Mouse (Mus musculus) CH12.LX (cell line): Measurements from ENCODE around the gene Ddb2. TPM values are rescaled to one million over a fixed set of nuclear protein-coding genes. Genes with fewer than 3 reads are reported as not detected.

Source experiments
- DNase-seq: peaks from one replicate; pipeline ENCODE4 v3.0.0-alpha.2; 2013; ENCODE audit errors: extremely low read depth
- H3K27ac ChIP-seq: 2 replicates; pipeline ENCODE4 v1.5.1; 2012; ENCODE audit warnings: low read depth, mild to moderate bottlenecking, control low read depth, moderate library complexity; ENCODE audit not compliant: insufficient read depth
- H3K27me3 ChIP-seq: replicated peaks from 2 replicates; pipeline ENCODE3; 2012; ENCODE audit warnings: inconsistent platforms
- H3K36me3 ChIP-seq, 2 experiments: replicated peaks in 1 of 2; 2 replicates each; pipeline versions ENCODE3 to v1.6.1; 2012; ENCODE audit warnings: inconsistent platforms in 1 of 2, low read length in 1 of 2, mild to moderate bottlenecking in 1 of 2, mixed read lengths in 1 of 2, moderate library complexity in 1 of 2; ENCODE audit not compliant: control insufficient read depth in 1 of 2, insufficient read depth in 1 of 2
- H3K4me1 ChIP-seq, 2 experiments: 2 replicates each; pipeline ENCODE4 v1.6.1; 2012; ENCODE audit warnings: inconsistent platforms in 1 of 2, moderate library complexity in 1 of 2; ENCODE audit not compliant: insufficient read depth in 2 of 2, control insufficient read depth in 1 of 2
- H3K4me2 ChIP-seq: 2 replicates; pipeline ENCODE4 v1.6.1; 2012; ENCODE audit warnings: low read depth, mild to moderate bottlenecking, control low read depth; ENCODE audit not compliant: poor library complexity, insufficient read depth, severe bottlenecking
- H3K4me3 ChIP-seq, 3 experiments: fragments of 150-350 bp in 1 of 3; sonication (generic) in 1 of 3; replicated peaks in 1 of 3; 2 replicates each; pipeline versions ENCODE3 to v1.5.1; 2011 to 2012; ENCODE audit warnings: low read depth in 2 of 3, low read length in 2 of 3, mild to moderate bottlenecking in 2 of 3, moderate library complexity in 2 of 3, control low read depth in 1 of 3, improper control_type of control experiment in 1 of 3, inconsistent platforms in 1 of 3, mixed read lengths in 1 of 3; ENCODE audit not compliant: poor library complexity in 1 of 3
- H3K79me2 ChIP-seq: replicated peaks from 2 replicates; pipeline ENCODE4 v1.6.1; 2012; ENCODE audit warnings: mild to moderate bottlenecking, moderate library complexity; ENCODE audit not compliant: control insufficient read depth, poor library complexity, insufficient read depth, severe bottlenecking; ENCODE audit errors: extremely low read depth
- H3K9ac ChIP-seq: 2 replicates; pipeline ENCODE4 v1.6.1; 2012; ENCODE audit warnings: low read depth, mild to moderate bottlenecking, control low read depth, moderate library complexity; ENCODE audit not compliant: insufficient read depth
- H3K9me3 ChIP-seq: replicated peaks from 2 replicates; pipeline ENCODE3; 2012; ENCODE audit warnings: low read length, inconsistent platforms, mixed read lengths
- CHD1 ChIP-seq: IDR thresholded peaks from 2 replicates; pipeline ENCODE4 v1.6.1; 2012; ENCODE audit warnings: low read depth, low read length, improper control_type of control experiment, inconsistent platforms
- ELF1 ChIP-seq: IDR thresholded peaks from 2 replicates; pipeline ENCODE4 v1.6.1; 2014; ENCODE audit warnings: low read depth, mild to moderate bottlenecking, inconsistent platforms, low read length, improper control_type of control experiment
- EP300 ChIP-seq: IDR thresholded peaks from 2 replicates; pipeline ENCODE4 v1.6.1; 2011; ENCODE audit warnings: low read length, improper control_type of control experiment
- ETS1 ChIP-seq: conservative IDR thresholded peaks from 2 replicates; pipeline ENCODE4 v1.6.1; 2012; ENCODE audit warnings: low read depth, mild to moderate bottlenecking, inconsistent platforms, low read length, improper control_type of control experiment, moderate library complexity
- HCFC1 ChIP-seq: IDR thresholded peaks from 2 replicates; pipeline ENCODE4 v1.6.1; 2012; ENCODE audit warnings: low read depth, mild to moderate bottlenecking, inconsistent platforms, low read length, improper control_type of control experiment
- JUN ChIP-seq: IDR thresholded peaks from 2 replicates; pipeline ENCODE4 v1.6.1; 2011; ENCODE audit warnings: low read depth, mild to moderate bottlenecking, low read length, improper control_type of control experiment, moderate library complexity; ENCODE audit not compliant: insufficient read depth
- KAT2A ChIP-seq: IDR thresholded peaks from 2 replicates; pipeline ENCODE4 v1.6.1; 2012; ENCODE audit warnings: low read length, improper control_type of control experiment, inconsistent platforms; ENCODE audit not compliant: insufficient replicate concordance
- MAZ ChIP-seq: IDR thresholded peaks from 2 replicates; pipeline ENCODE4 v1.6.1; 2012; ENCODE audit warnings: low read depth, mild to moderate bottlenecking, inconsistent platforms, low read length, improper control_type of control experiment, moderate library complexity
- MEF2A ChIP-seq: IDR thresholded peaks from 2 replicates; pipeline ENCODE4 v1.6.1; 2014; ENCODE audit warnings: low read depth, mild to moderate bottlenecking, inconsistent platforms, low read length, improper control_type of control experiment, borderline replicate concordance
- NRF1 ChIP-seq: IDR thresholded peaks from 2 replicates; pipeline ENCODE4 v1.6.1; 2014; ENCODE audit warnings: low read depth, mild to moderate bottlenecking, inconsistent platforms, low read length, improper control_type of control experiment, moderate library complexity
- PAX5 ChIP-seq: IDR thresholded peaks from 2 replicates; pipeline ENCODE4 v1.6.1; 2012; ENCODE audit warnings: low read length, inconsistent platforms, mixed read lengths
- POLR2A ChIP-seq: IDR thresholded peaks from 2 replicates; pipeline ENCODE4 v1.6.1; 2011; ENCODE audit warnings: low read depth, mild to moderate bottlenecking, improper control_type of control experiment, low read length
- RAD21 ChIP-seq: IDR thresholded peaks from 2 replicates; pipeline ENCODE4 v1.6.1; 2011; ENCODE audit warnings: low read depth, mild to moderate bottlenecking, low read length, improper control_type of control experiment, moderate library complexity
- RCOR1 ChIP-seq: conservative IDR thresholded peaks from 2 replicates; pipeline ENCODE4 v1.6.1; 2012; ENCODE audit warnings: low read depth, mild to moderate bottlenecking, inconsistent platforms, low read length, improper control_type of control experiment
- SIN3A ChIP-seq: IDR thresholded peaks from 2 replicates; pipeline ENCODE4 v1.6.1; 2012; ENCODE audit warnings: low read length, improper control_type of control experiment, inconsistent platforms
- SMC3 ChIP-seq: IDR thresholded peaks from 2 replicates; pipeline ENCODE4 v1.6.1; 2011; ENCODE audit warnings: low read depth, low read length, improper control_type of control experiment
- TBP ChIP-seq: conservative IDR thresholded peaks from 2 replicates; pipeline ENCODE4 v1.6.1; 2011; ENCODE audit warnings: low read depth, low read length, improper control_type of control experiment
- USF1 ChIP-seq: IDR thresholded peaks from 2 replicates; pipeline ENCODE4 v1.6.1; 2014; ENCODE audit warnings: low read depth, mild to moderate bottlenecking, inconsistent platforms, low read length, improper control_type of control experiment
- USF2 ChIP-seq: conservative IDR thresholded peaks from 2 replicates; pipeline ENCODE4 v1.6.1; 2011; ENCODE audit warnings: low read depth, low read length, improper control_type of control experiment
- ZC3H11A ChIP-seq: IDR thresholded peaks from 2 replicates; pipeline ENCODE4 v1.6.1; 2012; ENCODE audit warnings: low read depth, mild to moderate bottlenecking, inconsistent platforms, low read length, improper control_type of control experiment
- ZKSCAN1 ChIP-seq: IDR thresholded peaks from 2 replicates; pipeline ENCODE4 v1.6.1; 2012; ENCODE audit warnings: low read depth, inconsistent platforms, low read length, improper control_type of control experiment, borderline replicate concordance
- ZMIZ1 ChIP-seq: IDR thresholded peaks from 2 replicates; pipeline ENCODE4 v1.6.1; 2012; ENCODE audit warnings: low read depth, mild to moderate bottlenecking, inconsistent platforms, low read length, improper control_type of control experiment
- dilution Hi-C: fragments of 300-500 bp; cut with MboI; formaldehyde crosslinking; loops from 2 replicates; pipeline ENCODE4 v1.14.3; 2020; ENCODE audit warnings: low sequenced_read_pairs; ENCODE audit not compliant: extremely low pct_unique_long_range_greater_than_20kb, extremely low pct_ligation_motif_present
- in situ Hi-C: fragments of 300-500 bp; cut with MboI; formaldehyde crosslinking; loops from 3 replicates; pipeline ENCODE4 v1.14.3; 2019; ENCODE audit warnings: low sequenced_read_pairs, low pct_ligation_motif_present, low pct_unique_long_range_greater_than_20kb, mixed read lengths
- polyA plus RNA-seq: library from polyadenylated mRNA; unstranded; fragments of >175 nt; gene quantifications from 2 replicates; pipeline ENCODE4 v1.2.1, GENCODE M21; 2012; ENCODE audit warnings: low read depth; ENCODE audit not compliant: insufficient read length
- total RNA-seq, 2 experiments: library from RNA; depleted of rRNA; stranded (reverse); fragments of 300-350 nt in 1 of 2; fragments of >200 nt in 1 of 2; gene quantifications; 2 replicates each; pipeline ENCODE4 v1.2.3; 2012 to 2014

Ddb2 gene
- total and polyA plus RNA-seq, 3 experiments: 13.9 to 20.2 (median 14.1) TPM

GRCm38 (mm10) chr2:91179825-91180224 is 57.0 kb downstream of the Ddb2 start:
- peaks cover 8 to 25% of the 10 kb centered on the region in 2 experiments for H3K4me1 ChIP-seq
- in situ Hi-C loops (no loop called here), dilution Hi-C loops (no loop called here)
- no peak overlapping the region for H3K9ac ChIP-seq
- no peaks in the 10 kb centered on the region for H3K27me3 ChIP-seq
- TF ChIP-seq ZC3H11A (no peak), KAT2A (no peak)
- H3K79me2 ChIP-seq: peaks cover 8% of the 10 kb centered on the region
- H3K4me2 ChIP-seq: no peak overlapping the region
- peaks cover 28 to 37% of the 10 kb centered on the region in 2 experiments for H3K36me3 ChIP-seq
- no peak overlapping the region for H3K4me3 ChIP-seq
- H3K9me3 ChIP-seq: no peaks in the 10 kb centered on the region
- no peak overlapping the region for H3K27ac ChIP-seq
- no peak for DNase-seq

- H3K4me3 ChIP-seq: no peak overlapping the region
- H3K4me2 ChIP-seq: no peak overlapping the region
- H3K27me3 ChIP-seq: no peaks in the 10 kb centered on the region
- peaks cover under 1% of the 10 kb centered on the region for H3K79me2 ChIP-seq
- dilution Hi-C loops (no loop called here), in situ Hi-C loops (no loop called here)
- H3K9me3 ChIP-seq: no peaks in the 10 kb centered on the region
- peaks cover 41 to 68% of the 10 kb centered on the region in 2 experiments for H3K36me3 ChIP-seq
- no peak overlapping the region for H3K27ac ChIP-seq
- H3K4me1 ChIP-seq: peaks cover 0 to 16% of the 10 kb centered on the region in 2 experiments; a peak in 3 of 4 replicates
- H3K9ac ChIP-seq: no peak overlapping the region
- DNase-seq: no peak
- TF ChIP-seq ZMIZ1: no peak
- TF ChIP-seq JUN: no peak
- TF ChIP-seq PAX5: no peak
- no peak for TF ChIP-seq MAZ
- TF ChIP-seq EP300: no peak
- TF ChIP-seq ELF1: no peak
- no peak for TF ChIP-seq MEF2A
- TF ChIP-seq RAD21: no peak
- TF ChIP-seq SIN3A: no peak
- TF ChIP-seq NRF1: no peak
- TF ChIP-seq ETS1: no peak
- TF ChIP-seq CHD1: no peak
- no peak for TF ChIP-seq TBP
- no peak for TF ChIP-seq ZKSCAN1
- TF ChIP-seq USF1: no peak
- TF ChIP-seq RCOR1: no peak
- no peak for TF ChIP-seq POLR2A
- TF ChIP-seq HCFC1: no peak
- no peak for TF ChIP-seq SMC3
- no peak for TF ChIP-seq USF2
These were observed 60.5 kb downstream of the Ddb2 start for GRCm38 (mm10) chr2:91176234-91176633.
